Mouse (Mus musculus) embryonic fibroblast, embryonic 13.5 days (primary cell): Measurements from ENCODE around the gene Abcg4.

Experiments
- CTCF ChIP-seq: IDR thresholded peaks from 2 replicates; pipeline ENCODE4 v1.5.1; 2011; ENCODE audit warnings: mild to moderate bottlenecking, control low read depth, low read length, moderate library complexity, borderline replicate concordance; ENCODE audit not compliant: insufficient read depth
- POLR2A ChIP-seq: IDR thresholded peaks from 2 replicates; pipeline ENCODE4 v1.6.1; 2011; ENCODE audit warnings: low read depth, mild to moderate bottlenecking, control low read depth, low read length, moderate library complexity

DNA sequence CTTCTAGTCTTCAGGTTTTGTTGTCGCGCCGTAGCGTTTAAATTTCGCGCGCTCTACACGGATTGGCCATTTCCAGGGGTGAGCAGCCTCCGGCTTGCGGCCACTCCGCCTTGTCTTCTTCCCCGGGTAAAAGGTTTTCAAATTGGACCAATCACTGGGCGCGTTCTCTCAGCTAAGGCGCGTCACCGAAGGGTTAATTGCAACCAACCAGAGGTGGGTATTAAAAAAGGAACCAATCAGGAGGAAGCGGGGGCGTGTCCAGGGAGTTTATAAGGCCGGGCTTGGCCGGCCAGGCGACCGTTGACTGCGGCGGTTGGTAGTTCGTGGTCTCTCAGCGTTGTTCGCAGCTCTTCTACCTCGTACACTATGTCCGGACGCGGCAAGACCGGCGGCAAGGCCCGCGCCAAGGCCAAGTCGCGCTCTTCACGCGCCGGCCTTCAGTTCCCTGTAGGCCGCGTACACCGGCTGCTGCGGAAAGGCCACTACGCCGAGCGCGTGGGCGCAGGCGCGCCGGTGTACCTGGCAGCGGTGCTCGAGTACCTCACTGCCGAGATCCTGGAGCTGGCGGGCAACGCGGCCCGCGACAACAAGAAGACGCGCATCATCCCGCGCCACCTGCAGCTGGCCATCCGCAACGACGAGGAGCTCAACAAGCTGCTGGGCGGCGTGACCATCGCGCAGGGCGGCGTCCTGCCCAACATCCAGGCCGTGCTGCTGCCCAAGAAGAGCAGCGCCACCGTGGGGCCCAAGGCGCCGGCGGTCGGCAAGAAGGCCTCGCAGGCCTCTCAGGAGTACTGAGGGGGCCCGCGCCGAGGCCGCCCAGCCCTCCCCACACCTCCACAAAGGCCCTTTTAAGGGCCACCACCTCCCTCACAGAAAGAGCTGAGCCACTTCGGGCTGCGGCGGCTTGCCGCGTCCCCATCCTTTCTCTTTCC is 46.2 kb upstream of the Abcg4 start, which contains the start of gene H2afx:
- TF ChIP-seq CTCF, result peak; percentile 40; the same call in 1 of the 2 replicates
- peak; percentile 100 for TF ChIP-seq POLR2A
